Comparison of ENCODE assay signal across 22 mouse cellular contexts in the genomic region with DNA sequence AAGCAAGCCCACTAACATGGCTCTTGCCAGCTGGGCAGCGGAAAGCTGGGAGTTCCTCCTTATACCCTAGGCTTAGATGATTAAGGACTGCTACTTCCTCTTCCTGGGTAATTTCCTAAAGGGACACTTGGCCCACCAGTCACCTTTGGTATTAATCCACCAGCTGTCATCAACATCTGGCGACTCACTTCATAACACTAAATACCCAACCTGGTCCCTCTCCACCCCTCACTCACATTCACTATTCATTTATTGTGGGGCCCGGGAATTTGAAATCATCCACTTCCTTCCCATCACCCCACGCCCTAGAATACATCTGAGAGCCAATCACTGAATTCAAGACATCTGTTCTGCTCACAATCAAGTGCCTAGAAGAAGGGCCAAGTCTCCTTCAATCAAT.
DNase-seq lines count a peak whose midpoint lies in the region; ATAC-seq lines count a peak whose summit lies in the region.
"Had no signal": no experiment of that assay in that cellular context is flagged by ENCODE, and none has a peak within 500 bp of the region (broad histone marks: within the 10 kb centered on the region; RNA-seq: fewer than 3 reads in every experiment).

No protein-coding gene starts in this region.

- no peaks in the 10 kb centered on the region for H3K4me1 ChIP-seq in embryonic facial prominence, embryonic 11.5 days (ENCODE audit: control insufficient read depth, insufficient read depth, low read length)
- no peaks in the 10 kb centered on the region for H3K4me1 ChIP-seq in embryonic facial prominence, embryonic 10.5 days
- H3K4me1 ChIP-seq in heart, embryonic 10.5 days: no peaks in the 10 kb centered on the region

- no peak for ATAC-seq in embryonic facial prominence, embryonic 11.5 days (replicated peaks; ENCODE audit: insufficient number of reproducible peaks, low FRiP score, low TSS enrichment, low read depth)
- ATAC-seq: activated CD4-positive, CD25-positive, alpha-beta regulatory T cell, adult 4 months; CD4-positive, CD25-positive, alpha-beta regulatory T cell, adult 4 months; Patski had no signal

- no peaks in the 10 kb centered on the region for H3K9me3 ChIP-seq in embryonic facial prominence, embryonic 11.5 days (replicated peaks; ENCODE audit: control insufficient read depth, low read length)
- no peaks in the 10 kb centered on the region for H3K9me3 ChIP-seq in embryonic facial prominence, embryonic 10.5 days
- H3K9me3 ChIP-seq in heart, embryonic 10.5 days: no peaks in the 10 kb centered on the region

- no peak overlapping the region for H3K27ac ChIP-seq in embryonic facial prominence, embryonic 11.5 days (replicated peaks; ENCODE audit: low read depth, low read length)
- H3K27ac ChIP-seq in embryonic facial prominence, embryonic 10.5 days (replicated peaks): no peak overlapping the region
- no peak overlapping the region for H3K27ac ChIP-seq in heart, embryonic 10.5 days

- no peak overlapping the region for H3K4me3 ChIP-seq in embryonic facial prominence, embryonic 11.5 days (ENCODE audit: low read depth, low read length)
- no peak overlapping the region for H3K4me3 ChIP-seq in embryonic facial prominence, embryonic 10.5 days
- H3K4me3 ChIP-seq in heart, embryonic 10.5 days: no peak overlapping the region

- H3K9ac ChIP-seq in embryonic facial prominence, embryonic 11.5 days (replicated peaks; ENCODE audit: low read length): no peak overlapping the region

- 63% methylated on average over 4 of the region's 4 CpGs for WGBS in embryonic facial prominence, embryonic 11.5 days
- WGBS in embryonic facial prominence, embryonic 10.5 days: 81% methylated on average over 4 of the region's 4 CpGs
- WGBS in heart, embryonic 10.5 days: 85% methylated on average over 4 of the region's 4 CpGs

- peak; percentile 1 for DNase-seq in embryonic facial prominence, embryonic 11.5 days (ENCODE audit: low spot score)
- DNase-seq in embryonic facial prominence, embryonic 10.5 days (ENCODE audit: low spot score): no peak
- peak; percentile 93 for DNase-seq in heart, adult 11 months
- DNase-seq in heart, postnatal 25 days (ENCODE audit: low spot score): no peak
- DNase-seq in heart, adult 8-10 months (ENCODE audit: low spot score): peak; percentile 14
- DNase-seq in heart, postnatal 4 days: no peak
- DNase-seq in heart, adult 9 months (ENCODE audit: low spot score in 2 of 2): peak; percentile 4 to 44
- no peak for DNase-seq in heart, embryonic 10.5 days (ENCODE audit: low spot score)
- DNase-seq: adrenal gland, adult 2 months; adrenal gland, adult 8-10 months; adrenal gland, postnatal 10 days; adrenal gland, postnatal 14 days; adrenal gland, postnatal 25 days; adrenal gland, postnatal 36 days; B cell, adult 2 months; cerebellum, adult 11 months; cerebellum, adult 11-12 months had no signal

- no peak overlapping the region for H3K4me2 ChIP-seq in embryonic facial prominence, embryonic 11.5 days (ENCODE audit: low read depth, low read length)

- no peaks in the 10 kb centered on the region for H3K27me3 ChIP-seq in embryonic facial prominence, embryonic 11.5 days (ENCODE audit: control insufficient read depth, insufficient read depth, low read length)
- no peaks in the 10 kb centered on the region for H3K27me3 ChIP-seq in embryonic facial prominence, embryonic 10.5 days (replicated peaks; ENCODE audit: low read depth, poor library complexity, severe bottlenecking)
- no peaks in the 10 kb centered on the region for H3K27me3 ChIP-seq in heart, embryonic 10.5 days (ENCODE audit: insufficient read depth, poor library complexity, severe bottlenecking)
- H3K27me3 ChIP-seq: CH12.LX had no signal

- H3K36me3 ChIP-seq in embryonic facial prominence, embryonic 11.5 days (replicated peaks; ENCODE audit: control insufficient read depth, insufficient read depth, low read depth, low read length): no peaks in the 10 kb centered on the region
- no peaks in the 10 kb centered on the region for H3K36me3 ChIP-seq in embryonic facial prominence, embryonic 10.5 days (replicated peaks)
- no peaks in the 10 kb centered on the region for H3K36me3 ChIP-seq in heart, embryonic 10.5 days
- H3K36me3 ChIP-seq: G1E had no signal

- intact Hi-C loops in heart, postnatal 25 days (cut with DNase I): no loop called here

Comparison
In these comparisons a context has a peak if more than half of its experiments do, and no peak if none do; other contexts are left out.
1. DNase-seq: peak in embryonic facial prominence, embryonic 11.5 days (single experiment), heart, adult 11 months (single experiment), heart, adult 8-10 months (single experiment) and heart, adult 9 months (2 of 2); none in embryonic facial prominence, embryonic 10.5 days (single experiment), heart, postnatal 25 days (single experiment), heart, postnatal 4 days (single experiment) and heart, embryonic 10.5 days (single experiment).